Mouse (Mus musculus): ENCODE data around the gene Rps6kb1. TPM values are rescaled to one million over a fixed set of nuclear protein-coding genes. Genes with fewer than 3 reads are reported as not detected.

The Rps6kb1 gene
- total and polyA plus RNA-seq, 2 experiments from 2014 or later, result 34.2 to 67.3 TPM

GRCm38 (mm10) chr11:86570261-86570746 is 25.7 kb upstream of the Rps6kb1 start:
- H3K4me3 ChIP-seq (ENCODE audit: low read length), result no peak overlapping the region
- H3K4me1 ChIP-seq (ENCODE audit: insufficient read depth, low read length), result no peaks in the 10 kb centered on the region
- H3K4me2 ChIP-seq (ENCODE audit: low read depth, low read length), result no peak overlapping the region
- DNase-seq (ENCODE audit: low spot score) (no peak), ATAC-seq (no peak)
- WGBS, result 55% methylated on average over 9 of the region's 9 CpGs
- no peaks in the 10 kb centered on the region for H3K27me3 ChIP-seq (ENCODE audit: insufficient read depth, low read length)
- H3K27ac ChIP-seq, result no peak overlapping the region
- no peak for TF ChIP-seq CTCF (IDR thresholded peaks at IDR 0.05; ENCODE audit: low read depth)
- no peak overlapping the region for H3K9ac ChIP-seq (replicated peaks; ENCODE audit: low read length)
- H3K36me3 ChIP-seq (ENCODE audit: insufficient read depth, low read length), result no peaks in the 10 kb centered on the region; the same call in 1 of the 2 replicates
- no peaks in the 10 kb centered on the region for H3K9me3 ChIP-seq (ENCODE audit: low read length)

- WGBS, result 61% methylated on average over 3 of the region's 3 CpGs
- H3K4me1 ChIP-seq (ENCODE audit: insufficient read depth, low read length), result no peaks in the 10 kb centered on the region
- no peaks in the 10 kb centered on the region; the same call in 1 of the 2 replicates for H3K36me3 ChIP-seq (ENCODE audit: insufficient read depth, low read length)
- no peak overlapping the region for H3K27ac ChIP-seq
- H3K4me3 ChIP-seq (ENCODE audit: low read length), result no peak overlapping the region
- ATAC-seq, result peak; percentile 38; the same call in 1 of the 2 replicates
- TF ChIP-seq CTCF (IDR thresholded peaks at IDR 0.05; ENCODE audit: low read depth), result peak; percentile 77
- H3K9me3 ChIP-seq (ENCODE audit: low read length), result no peaks in the 10 kb centered on the region
- DNase-seq (ENCODE audit: low spot score), result peak; percentile 65
- H3K9ac ChIP-seq (replicated peaks; ENCODE audit: low read length), result no peak overlapping the region
- H3K4me2 ChIP-seq (ENCODE audit: low read depth, low read length), result no peak overlapping the region
- no peaks in the 10 kb centered on the region for H3K27me3 ChIP-seq (ENCODE audit: insufficient read depth, low read length)
These were observed 23.8 kb upstream of the Rps6kb1 start for GRCm38 (mm10) chr11:86568425-86568824.

DNA sequence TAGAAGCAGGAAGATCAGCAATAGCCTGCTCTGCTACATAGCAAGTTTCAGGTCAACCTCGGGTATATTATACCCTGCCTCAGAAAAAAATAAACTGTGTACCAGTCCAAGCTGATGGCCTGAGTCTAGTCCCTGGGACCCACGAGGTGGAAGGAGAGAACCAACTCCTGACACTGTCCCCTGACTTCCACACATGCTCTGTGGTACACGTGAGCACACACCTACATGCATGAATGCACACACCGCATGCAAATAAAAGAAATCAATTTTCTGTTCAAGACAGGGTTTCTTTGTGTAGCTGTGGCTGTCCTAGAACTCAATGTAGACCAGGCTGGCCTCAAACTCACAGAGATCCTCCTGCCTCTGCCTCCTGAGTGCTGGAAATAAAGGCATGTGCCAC is 13.7 kb upstream of the Rps6kb1 start:
- Histone ChIP-seq H3K9ac (replicated peaks; ENCODE audit: low read length) (no peak overlapping the region), H3K4me2 (ENCODE audit: low read depth, low read length) (no peak overlapping the region), H3K9me3 (ENCODE audit: low read length) (no peaks in the 10 kb centered on the region), H3K36me3 (ENCODE audit: insufficient read depth, low read length) (no peaks in the 10 kb centered on the region), H3K4me3 (ENCODE audit: low read length) (no peak overlapping the region), H3K4me1 (ENCODE audit: insufficient read depth, low read length) (no peaks in the 10 kb centered on the region), H3K27ac (no peak overlapping the region), H3K27me3 (ENCODE audit: insufficient read depth, low read length) (no peaks in the 10 kb centered on the region)
- no peak for ATAC-seq
- 83% methylated on average over 4 of the region's 4 CpGs for WGBS
- DNase-seq (ENCODE audit: low spot score), result no peak
- no peak for TF ChIP-seq CTCF (IDR thresholded peaks at IDR 0.05; ENCODE audit: low read depth)

- 90% methylated on average over 6 of the region's 6 CpGs for WGBS
- Histone ChIP-seq H3K27ac (no peak overlapping the region), H3K4me1 (ENCODE audit: insufficient read depth, low read length) (no peaks in the 10 kb centered on the region), H3K9ac (replicated peaks; ENCODE audit: low read length) (no peak overlapping the region), H3K36me3 (ENCODE audit: insufficient read depth, low read length) (no peaks in the 10 kb centered on the region), H3K27me3 (ENCODE audit: insufficient read depth, low read length) (no peaks in the 10 kb centered on the region), H3K4me3 (ENCODE audit: low read length) (no peak overlapping the region), H3K9me3 (ENCODE audit: low read length) (no peaks in the 10 kb centered on the region), H3K4me2 (ENCODE audit: low read depth, low read length) (no peak overlapping the region)
- TF ChIP-seq CTCF (IDR thresholded peaks at IDR 0.05; ENCODE audit: low read depth), result no peak
- no peak for ATAC-seq
- no peak for DNase-seq (ENCODE audit: low spot score)
These were observed 8.9 kb upstream of the Rps6kb1 start for GRCm38 (mm10) chr11:86553525-86553924.

GRCm38 (mm10) chr11:86547412-86547811 is 2.8 kb upstream of the Rps6kb1 start:
- Histone ChIP-seq H3K27ac (no peak overlapping the region), H3K36me3 (ENCODE audit: insufficient read depth, low read length) (no peaks in the 10 kb centered on the region), H3K27me3 (ENCODE audit: insufficient read depth, low read length) (no peaks in the 10 kb centered on the region), H3K4me3 (ENCODE audit: low read length) (no peak overlapping the region), H3K9me3 (ENCODE audit: low read length) (no peaks in the 10 kb centered on the region), H3K4me2 (ENCODE audit: low read depth, low read length) (no peak overlapping the region), H3K9ac (replicated peaks; ENCODE audit: low read length) (no peak overlapping the region), H3K4me1 (ENCODE audit: insufficient read depth, low read length) (no peaks in the 10 kb centered on the region)
- 0 out of 2 replicates have a peak, but pooled peaks have one; percentile 15 for TF ChIP-seq CTCF (IDR thresholded peaks at IDR 0.05; ENCODE audit: low read depth)
- 95% methylated on average over 1 of the region's 1 CpGs for WGBS
- DNase-seq (ENCODE audit: low spot score) (no peak), ATAC-seq (no peak)

DNA sequence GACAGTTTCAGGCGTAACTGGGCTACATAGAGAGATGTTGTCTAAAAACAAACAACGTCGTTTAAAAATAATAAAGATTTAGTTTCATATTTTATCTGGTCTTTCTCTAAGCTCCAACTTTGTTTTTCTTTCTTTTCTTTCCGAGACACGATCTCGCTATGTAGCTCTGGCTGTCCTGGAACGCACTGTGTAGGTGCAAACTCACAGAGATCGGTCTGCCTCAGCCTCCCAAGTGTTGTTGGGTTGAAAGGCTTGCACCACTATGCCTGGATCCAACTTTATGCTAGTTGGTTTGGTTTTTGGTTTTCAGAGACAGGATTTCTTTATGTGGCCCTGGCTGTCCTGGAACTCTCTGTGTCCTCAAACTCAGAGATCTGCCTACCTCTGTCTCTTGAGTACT is 951 bp upstream of the Rps6kb1 start:
- Histone ChIP-seq H3K9ac (replicated peaks; ENCODE audit: low read length) (peak overlapping the region; percentile 39; the same call in 1 of the 2 replicates), H3K4me2 (ENCODE audit: low read depth, low read length) (peak overlapping the region; percentile 61), H3K27me3 (ENCODE audit: insufficient read depth, low read length) (no peaks in the 10 kb centered on the region), H3K4me1 (ENCODE audit: insufficient read depth, low read length) (no peaks in the 10 kb centered on the region), H3K4me3 (ENCODE audit: low read length) (peak overlapping the region; percentile 96), H3K9me3 (ENCODE audit: low read length) (no peaks in the 10 kb centered on the region), H3K36me3 (ENCODE audit: insufficient read depth, low read length) (no peaks in the 10 kb centered on the region), H3K27ac (no peak overlapping the region)
- TF ChIP-seq CTCF (IDR thresholded peaks at IDR 0.05; ENCODE audit: low read depth), result no peak
- ATAC-seq (no peak), DNase-seq (ENCODE audit: low spot score) (no peak)
- 79% methylated on average over 8 of the region's 8 CpGs for WGBS

DNA sequence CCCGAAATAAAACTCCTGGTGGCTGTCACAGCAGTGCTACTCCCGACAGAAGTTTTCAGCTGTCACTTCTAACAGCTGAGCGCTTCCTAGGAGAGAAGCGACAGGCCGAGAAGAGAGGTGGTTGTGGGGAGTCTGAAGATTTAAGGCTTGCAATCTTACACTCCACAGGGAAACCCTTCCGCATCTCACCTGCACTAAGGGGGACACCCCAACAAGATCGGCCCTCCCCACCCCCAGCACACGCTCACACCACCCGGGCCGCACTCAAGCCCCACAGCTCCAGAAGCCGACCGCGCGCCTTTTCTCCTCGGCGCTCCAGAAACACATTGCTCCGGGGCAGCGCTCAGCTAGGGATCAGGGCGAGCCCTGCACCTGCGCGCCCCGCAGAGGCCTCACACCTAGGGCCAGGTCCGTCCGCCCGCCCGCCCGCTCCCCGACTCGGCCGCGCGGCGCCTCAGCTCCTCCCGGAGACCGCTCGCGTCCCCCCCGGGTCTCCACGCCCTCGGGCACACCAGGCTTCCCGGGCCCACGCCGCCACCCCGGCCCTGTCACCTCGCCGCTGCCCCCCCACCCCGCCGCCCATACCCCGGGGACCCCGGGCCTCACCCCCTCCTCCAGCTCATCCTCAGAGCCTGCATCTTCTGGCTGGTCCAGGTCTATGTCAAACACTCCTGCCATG is 506 bp downstream of the Rps6kb1 start:
- Histone ChIP-seq H3K4me2 (ENCODE audit: low read depth, low read length) (peak overlapping the region; percentile 81), H3K4me1 (ENCODE audit: insufficient read depth, low read length) (no peaks in the 10 kb centered on the region), H3K27me3 (ENCODE audit: insufficient read depth, low read length) (no peaks in the 10 kb centered on the region), H3K9ac (replicated peaks; ENCODE audit: low read length) (peak overlapping the region; percentile 98), H3K27ac (peak overlapping the region; percentile 87), H3K4me3 (ENCODE audit: low read length) (peak overlapping the region; percentile 96), H3K9me3 (ENCODE audit: low read length) (no peaks in the 10 kb centered on the region), H3K36me3 (ENCODE audit: insufficient read depth, low read length) (no peaks in the 10 kb centered on the region)
- under 1% methylated on average over 43 of the region's 50 CpGs for WGBS
- DNase-seq (ENCODE audit: low spot score) (peak; percentile 28), ATAC-seq (peak; percentile 86)
- no peak for TF ChIP-seq CTCF (IDR thresholded peaks at IDR 0.05; ENCODE audit: low read depth)
